Mouse (Mus musculus): ENCODE results near the gene Pnldc1. TPM values are rescaled to one million over a fixed set of nuclear protein-coding genes. Genes with fewer than 3 reads are reported as not detected.
"Not testable (repeated sequence)": the region's sequence is repeated elsewhere in the genome, so short reads cannot be mapped to it uniquely, and the experiment has no call there.

Gene Pnldc1
- polyA plus RNA-seq, 1 experiment from 2014 or later = 6.9 TPM

- in situ Hi-C loops (cut with MboI; ENCODE audit: low pct_unique_long_range_greater_than_20kb) = no loop called here
- H3K27me3 ChIP-seq = no peaks in the 10 kb centered on the region
- no peak for DNase-seq (ENCODE audit: low read depth, low spot score)
- ChIA-PET CTCF (interaction anchor here (0.7 to 1.4 kb wide), 2 partner anchors 9 to 86 kb away, joined by 3 read pairs; no protein-coding TSS in a partner anchor), POLR2A (interaction anchor here (0.8 kb wide), 1 partner anchor 86 kb away, joined by 6 read pairs; no protein-coding TSS in a partner anchor)
- no peak for ATAC-seq
- TF ChIP-seq CTCF (IDR thresholded peaks at IDR 0.05) = no peak
Measured at GRCm38 (mm10) chr17:12910391-12910790, 361 bp upstream of the Pnldc1 start.

GRCm38 (mm10) chr17:12906436-12906835 lies 3.6 kb downstream of the Pnldc1 start:
- CTCF ChIA-PET = no interaction called here
- no peak for TF ChIP-seq CTCF (IDR thresholded peaks at IDR 0.05)
- POLR2A ChIA-PET = no interaction called here
- ATAC-seq (no peak), DNase-seq (ENCODE audit: low read depth, low spot score) (no peak)
- no peaks in the 10 kb centered on the region for H3K27me3 ChIP-seq
- in situ Hi-C loops (cut with MboI; ENCODE audit: low pct_unique_long_range_greater_than_20kb) = no loop called here

- ChIA-PET CTCF (no interaction called here), POLR2A (no interaction called here)
- H3K27me3 ChIP-seq = no peaks in the 10 kb centered on the region
- ATAC-seq (no peak), DNase-seq (ENCODE audit: low read depth, low spot score) (no peak)
- no peak for TF ChIP-seq CTCF (IDR thresholded peaks at IDR 0.05)
- in situ Hi-C loops (cut with MboI; ENCODE audit: low pct_unique_long_range_greater_than_20kb) = no loop called here
Measured at GRCm38 (mm10) chr17:12905810-12906209, 4.2 kb downstream of the Pnldc1 start.

GRCm38 (mm10) chr17:12904349-12904748 lies 5.7 kb downstream of the Pnldc1 start:
- no peak for TF ChIP-seq CTCF (IDR thresholded peaks at IDR 0.05)
- ATAC-seq (no peak), DNase-seq (ENCODE audit: low read depth, low spot score) (no peak)
- POLR2A ChIA-PET = interaction anchor here (0.7 kb wide), 1 partner anchor 13 kb away, joined by 5 read pairs; no protein-coding TSS in a partner anchor
- in situ Hi-C loops (cut with MboI; ENCODE audit: low pct_unique_long_range_greater_than_20kb) = no loop called here
- CTCF ChIA-PET = no interaction called here
- H3K27me3 ChIP-seq = no peaks in the 10 kb centered on the region

GRCm38 (mm10) chr17:12903372-12904333 lies 6.4 kb downstream of the Pnldc1 start:
- no peak for DNase-seq (ENCODE audit: low read depth, low spot score)
- CTCF ChIA-PET = no interaction called here

GRCm38 (mm10) chr17:12902291-12902690 lies 7.7 kb downstream of the Pnldc1 start:
- CTCF ChIA-PET = interaction anchor here (1.0 kb wide), 1 partner anchor 22 kb away, joined by 3 read pairs; no protein-coding TSS in a partner anchor

More at GRCm38 (mm10) chr17:12903372-12904333, 6.4 kb downstream of the Pnldc1 start:
- in situ Hi-C loops (cut with MboI; ENCODE audit: low pct_unique_long_range_greater_than_20kb) = no loop called here
- POLR2A ChIA-PET = interaction anchor here (0.7 kb wide), 1 partner anchor 13 kb away, joined by 5 read pairs; no protein-coding TSS in a partner anchor
- ATAC-seq = no peak
- no peak for TF ChIP-seq CTCF (IDR thresholded peaks at IDR 0.05)
- no peaks in the 10 kb centered on the region for H3K27me3 ChIP-seq

GRCm38 (mm10) chr17:12898607-12899006 lies 11.4 kb downstream of the Pnldc1 start:
- ATAC-seq; CTCF ChIA-PET; in situ Hi-C loops (cut with MboI; ENCODE audit: low pct_unique_long_range_greater_than_20kb); POLR2A ChIA-PET; H3K27me3 ChIP-seq; DNase-seq (ENCODE audit: low read depth, low spot score): not testable (repeated sequence)

More at GRCm38 (mm10) chr17:12902291-12902690, 7.7 kb downstream of the Pnldc1 start:
- TF ChIP-seq CTCF (IDR thresholded peaks at IDR 0.05) = no peak
- DNase-seq (ENCODE audit: low read depth, low spot score) (no peak), ATAC-seq (no peak)
- POLR2A ChIA-PET = no interaction called here
- in situ Hi-C loops (cut with MboI; ENCODE audit: low pct_unique_long_range_greater_than_20kb) = no loop called here
- no peaks in the 10 kb centered on the region for H3K27me3 ChIP-seq

GRCm38 (mm10) chr17:12897674-12898073 lies 12.4 kb downstream of the Pnldc1 start:
- CTCF ChIA-PET = no interaction called here
- in situ Hi-C loops (cut with MboI; ENCODE audit: low pct_unique_long_range_greater_than_20kb) = no loop called here
- H3K27me3 ChIP-seq = no peaks in the 10 kb centered on the region
- ATAC-seq = no peak
- POLR2A ChIA-PET = no interaction called here
- TF ChIP-seq CTCF (IDR thresholded peaks at IDR 0.05) = no peak
- no peak for DNase-seq (ENCODE audit: low read depth, low spot score)

- in situ Hi-C loops (cut with MboI; ENCODE audit: low pct_unique_long_range_greater_than_20kb) = no loop called here
- TF ChIP-seq CTCF (IDR thresholded peaks at IDR 0.05) = no peak
- POLR2A ChIA-PET = no interaction called here
- no peak for ATAC-seq
- no peak for DNase-seq (ENCODE audit: low read depth, low spot score)
- no peaks in the 10 kb centered on the region for H3K27me3 ChIP-seq
- CTCF ChIA-PET = interaction anchor here (1.8 kb wide), 1 partner anchor 104 kb away, joined by 4 read pairs; no protein-coding TSS in a partner anchor
Measured at GRCm38 (mm10) chr17:12892033-12892432, 18.0 kb downstream of the Pnldc1 start.

GRCm38 (mm10) chr17:12891054-12891453 lies 19.0 kb downstream of the Pnldc1 start:
- in situ Hi-C loops (cut with MboI; ENCODE audit: low pct_unique_long_range_greater_than_20kb) = no loop called here
- no peak for DNase-seq (ENCODE audit: low read depth, low spot score)
- ATAC-seq = no peak
- ChIA-PET POLR2A (no interaction called here), CTCF (interaction anchor here (1.3 kb wide), 1 partner anchor 106 kb away, joined by 5 read pairs; no protein-coding TSS in a partner anchor)
- no peaks in the 10 kb centered on the region for H3K27me3 ChIP-seq
- TF ChIP-seq CTCF (IDR thresholded peaks at IDR 0.05) = no peak

Measured in Patski (cell line).